Mouse (Mus musculus) MEL-GATA-1-ER (cell line): ENCODE results near the gene Kcnj11.

Source experiments
- DNase-seq: peaks from one replicate; pipeline ENCODE4 v3.0.0-alpha.2; 2012; ENCODE audit warnings: low read depth; ENCODE audit errors: extremely low read depth

The Kcnj11 gene

GRCm38 (mm10) chr7:46049981-46050380 is 50.6 kb downstream of the Kcnj11 start:
- DNase-seq, result no peak

GRCm38 (mm10) chr7:46047873-46048562 is 52.5 kb downstream of the Kcnj11 start:
- DNase-seq, result no peak

GRCm38 (mm10) chr7:46045882-46046281 is 54.7 kb downstream of the Kcnj11 start:
- peak; percentile 24 for DNase-seq

- no peak for DNase-seq
Measured at GRCm38 (mm10) chr7:46044106-46044505, 56.5 kb downstream of the Kcnj11 start.
